Comparison of ENCODE assay signal across 8 mouse cellular contexts in the genomic region with DNA sequence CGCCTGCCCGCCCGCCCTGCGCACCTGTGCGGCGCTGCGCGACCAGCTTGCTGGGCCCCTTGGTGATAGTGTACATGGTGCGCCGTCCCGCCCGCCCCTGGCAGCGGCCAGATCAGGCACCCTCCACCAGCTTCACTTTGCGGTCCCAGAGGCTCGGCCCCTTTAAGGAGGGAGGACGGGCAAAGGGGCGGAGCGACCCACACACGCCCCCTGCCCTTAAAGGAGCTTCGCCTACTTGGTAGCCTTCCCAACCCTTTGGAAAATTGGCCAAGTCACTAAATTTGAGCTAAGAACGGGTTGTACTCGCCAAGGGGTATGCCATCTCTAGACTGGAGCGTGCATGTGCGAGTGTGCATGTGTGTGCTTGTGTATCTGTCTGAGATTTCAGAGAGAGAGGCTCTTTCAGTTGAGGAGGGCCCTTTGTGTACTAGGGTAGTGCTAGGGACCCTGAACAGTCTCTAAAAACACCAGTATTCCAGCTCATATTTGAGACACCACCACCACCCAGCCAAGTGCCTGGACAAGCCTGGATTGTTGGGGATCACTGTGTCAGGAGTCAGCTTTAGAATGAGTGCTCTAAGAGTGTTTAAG. TPM values are rescaled to one million over a fixed set of nuclear protein-coding genes. Genes with fewer than 3 reads are reported as not detected.
DNase-seq lines count a peak whose midpoint lies in the region; ATAC-seq and TF ChIP-seq lines count a peak whose summit lies in the region.

A gene (minus strand): TSS at position 164 of the 591 bp plus-strand sequence.

- peaks cover 16% of the 10 kb centered on the region for H3K4me1 ChIP-seq in forebrain, embryonic 12.5 days
- H3K4me1 ChIP-seq in heart, embryonic 16.5 days (ENCODE audit: control insufficient read depth, insufficient read depth, low read length): peaks cover 14% of the 10 kb centered on the region
- peaks cover 20% of the 10 kb centered on the region for H3K4me1 ChIP-seq in liver, embryonic 16.5 days (ENCODE audit: control insufficient read depth, low read depth, low read length)
- H3K4me1 ChIP-seq in thymus, adult 2 months (replicated peaks; ENCODE audit: control insufficient read depth, insufficient read depth, low read length): peaks cover 14% of the 10 kb centered on the region

- peak; percentile 88 for ATAC-seq in forebrain, embryonic 12.5 days (ENCODE audit: low FRiP score)
- peak; percentile 87 for ATAC-seq in heart, embryonic 16.5 days (replicated peaks; ENCODE audit: extremely low read depth, insufficient read depth, low FRiP score)
- peak; percentile 80 for ATAC-seq in liver, embryonic 16.5 days (ENCODE audit: low read depth)
- peak; percentile 40 for ATAC-seq in neutrophil, adult 5-6 weeks (ENCODE audit: extremely low read depth, insufficient number of reproducible peaks, low FRiP score, poor library complexity, severe bottlenecking)

- H3K4me2 ChIP-seq in forebrain, embryonic 12.5 days: peak within 1 kb of the TSS; percentile 99
- H3K4me2 ChIP-seq in heart, embryonic 16.5 days (ENCODE audit: low read depth, low read length): peak within 1 kb of the TSS; percentile 90
- H3K4me2 ChIP-seq in liver, embryonic 16.5 days (ENCODE audit: low read depth, low read length): peak within 1 kb of the TSS; percentile 82

- no peaks in the 10 kb centered on the region for H3K9me3 ChIP-seq in forebrain, embryonic 12.5 days
- H3K9me3 ChIP-seq in heart, embryonic 16.5 days (replicated peaks; ENCODE audit: control insufficient read depth, low read length): no peaks in the 10 kb centered on the region
- no peaks in the 10 kb centered on the region for H3K9me3 ChIP-seq in liver, embryonic 16.5 days (replicated peaks; ENCODE audit: control insufficient read depth, low read length)

- WGBS in forebrain, embryonic 12.5 days: 0% methylated on average over 24 of the region's 24 CpGs
- under 1% methylated on average over 24 of the region's 24 CpGs for WGBS in heart, embryonic 16.5 days
- WGBS in liver, embryonic 16.5 days (ENCODE audit: insufficient replicate concordance): 0% methylated on average over 24 of the region's 24 CpGs
- 2% methylated on average over 24 of the region's 24 CpGs for WGBS in thymus, adult 2 months

- H3K9ac ChIP-seq in forebrain, embryonic 12.5 days: peak within 1 kb of the TSS; percentile 71
- H3K9ac ChIP-seq in heart, embryonic 16.5 days (ENCODE audit: low read length): peak within 1 kb of the TSS; percentile 97
- H3K9ac ChIP-seq in liver, embryonic 16.5 days (ENCODE audit: low read depth, low read length): peak within 1 kb of the TSS; percentile 70

- 0 out of 2 replicates have a peak, but pooled peaks have one; percentile 18 for TF ChIP-seq POLR2A in brain, embryonic 14.5 days (IDR thresholded peaks at IDR 0.05; ENCODE audit: borderline replicate concordance, extremely low read depth, insufficient read depth, insufficient read length, poor library complexity, severe bottlenecking)
- TF ChIP-seq POLR2A in thymus, adult 2 months (IDR thresholded peaks at IDR 0.05; ENCODE audit: control insufficient read depth, extremely low read depth, insufficient read depth, low read length, poor library complexity): 0 out of 2 replicates have a peak, but pooled peaks have one; percentile 38

- H3K27ac ChIP-seq in forebrain, embryonic 12.5 days: peak within 1 kb of the TSS; percentile 43
- H3K27ac ChIP-seq in heart, embryonic 16.5 days (ENCODE audit: low read length): peak within 1 kb of the TSS; percentile 98
- peak within 1 kb of the TSS; percentile 65 for H3K27ac ChIP-seq in liver, embryonic 16.5 days (ENCODE audit: low read length)
- no peak within 1 kb of the TSS for H3K27ac ChIP-seq in thymus, adult 2 months (ENCODE audit: control insufficient read depth, insufficient read depth, low read length)

- peak; percentile 41 to 46 for DNase-seq in CD8-positive naive resting alpha-beta T cell, adult 2 months (ENCODE audit: low read depth in 2 of 2, low spot score in 2 of 2)
- DNase-seq in brain, embryonic 14.5 days (ENCODE audit: low read depth): peak; percentile 92
- DNase-seq in kidney, postnatal 36 days: peak; percentile 91 to 92
- DNase-seq in thymus, adult 2 months: peak; percentile 78

- peak within 1 kb of the TSS; percentile 88 for H3K4me3 ChIP-seq in forebrain, embryonic 12.5 days (replicated peaks)
- peak within 1 kb of the TSS; percentile 94 for H3K4me3 ChIP-seq in heart, embryonic 16.5 days (ENCODE audit: low read length)
- H3K4me3 ChIP-seq in liver, embryonic 16.5 days (ENCODE audit: low read depth, low read length): peak within 1 kb of the TSS; percentile 71
- H3K4me3 ChIP-seq in thymus, adult 2 months (ENCODE audit: control insufficient read depth, insufficient read depth, low read length): peak within 1 kb of the TSS; percentile 95

- 0 out of 2 replicates have a peak, but pooled peaks cover 6% of the 10 kb centered on the region for H3K27me3 ChIP-seq in forebrain, embryonic 12.5 days
- no peaks in the 10 kb centered on the region for H3K27me3 ChIP-seq in heart, embryonic 16.5 days (ENCODE audit: control insufficient read depth, insufficient read depth, low read length)
- no peaks in the 10 kb centered on the region for H3K27me3 ChIP-seq in liver, embryonic 16.5 days (ENCODE audit: control insufficient read depth, insufficient read depth, low read depth, low read length)
- H3K27me3 ChIP-seq in thymus, adult 2 months (ENCODE audit: control insufficient read depth, insufficient read depth, low read length): no peaks in the 10 kb centered on the region

- no peak for TF ChIP-seq CTCF in brain, embryonic 14.5 days (IDR thresholded peaks at IDR 0.05; ENCODE audit: borderline replicate concordance, extremely low read depth, insufficient read depth, insufficient read length)
- no peak for TF ChIP-seq CTCF in thymus, adult 2 months (IDR thresholded peaks at IDR 0.05; ENCODE audit: borderline replicate concordance, control insufficient read depth, extremely low read depth, insufficient read depth, low read length, poor library complexity)

- H3K36me3 ChIP-seq in forebrain, embryonic 12.5 days (replicated peaks): no peaks in the 10 kb centered on the region
- H3K36me3 ChIP-seq in heart, embryonic 16.5 days (ENCODE audit: control insufficient read depth, insufficient read depth): no peaks in the 10 kb centered on the region
- no peaks in the 10 kb centered on the region for H3K36me3 ChIP-seq in liver, embryonic 16.5 days (ENCODE audit: control insufficient read depth, insufficient read depth)
- H3K36me3 ChIP-seq in thymus, adult 2 months (ENCODE audit: control insufficient read depth, insufficient read depth, low read length): no peaks in the 10 kb centered on the region

RNA-seq across cellular contexts. Expression of the gene that starts here (rescaled TPM):
- polyA plus RNA-seq in brain, embryonic 14.5 days (2012; rRNA removed): 11.7 and 14.8 TPM in 2 replicates
- 7.7 and 9.8 TPM in 2 replicates for polyA plus RNA-seq in forebrain, embryonic 12.5 days (2016; fragmentation: Nextera tagmentation; extraction: Ambion mirVana)
- polyA plus RNA-seq in heart, embryonic 16.5 days (2015; fragmentation: Nextera tagmentation; extraction: Ambion mirVana): 225 and 234 TPM in 2 replicates
- polyA plus RNA-seq in liver, embryonic 16.5 days (2015; fragmentation: Nextera tagmentation; extraction: Ambion mirVana): 32.8 and 37.0 TPM in 2 replicates
- total RNA-seq in neutrophil, adult 5-6 weeks (2017): 1.2 TPM in 1 of 2 replicates, not detected in the other
- 52.1 and 54.6 TPM in 2 replicates for polyA plus RNA-seq in thymus, adult 2 months (2012; rRNA removed)
